Mouse (Mus musculus) heart, postnatal 14 days (tissue): ENCODE results near the gene Wdr5. TPM values are rescaled to one million over a fixed set of nuclear protein-coding genes. Genes with fewer than 3 reads are reported as not detected.

Experiments used
- DNase-seq, 2 experiments: peaks; one replicate each; pipeline ENCODE4 v3.0.0; 2021 to 2022
- intact Hi-C: fragments of 180-260 bp; cut with DNase I; formaldehyde crosslinking; loops from one replicate; pipeline ENCODE4 v1.15.1; 2025
- total RNA-seq, 2 experiments: library from RNA; stranded (reverse); gene quantifications; 2 replicates each; pipeline ENCODE4 v1.2.3; 2021

Gene Wdr5
- total RNA-seq, 2 experiments from 2014 or later, result 21.4 to 25.3 TPM

DNA sequence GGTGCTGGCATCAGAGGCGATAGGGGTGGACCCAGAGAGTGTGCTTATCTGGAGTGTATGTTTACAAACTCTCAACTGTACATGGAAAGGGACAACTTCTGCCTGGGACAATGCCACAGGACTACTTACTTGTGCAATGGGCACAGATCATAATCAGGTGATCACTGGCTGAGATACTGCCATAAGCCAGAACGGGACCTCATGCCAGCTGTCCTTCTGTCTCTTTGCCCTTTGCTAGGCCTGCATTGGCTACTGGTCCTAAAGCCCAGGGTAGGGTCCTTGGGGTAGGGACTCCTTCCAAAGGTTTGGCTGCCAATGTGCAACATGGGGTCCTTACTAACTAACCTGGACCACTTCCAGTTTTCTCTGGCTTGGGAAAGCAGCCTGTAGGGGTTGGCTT, 68.1 kb downstream of the Wdr5 start:
- intact Hi-C loops, result no loop called here
- DNase-seq, result no peak

DNA sequence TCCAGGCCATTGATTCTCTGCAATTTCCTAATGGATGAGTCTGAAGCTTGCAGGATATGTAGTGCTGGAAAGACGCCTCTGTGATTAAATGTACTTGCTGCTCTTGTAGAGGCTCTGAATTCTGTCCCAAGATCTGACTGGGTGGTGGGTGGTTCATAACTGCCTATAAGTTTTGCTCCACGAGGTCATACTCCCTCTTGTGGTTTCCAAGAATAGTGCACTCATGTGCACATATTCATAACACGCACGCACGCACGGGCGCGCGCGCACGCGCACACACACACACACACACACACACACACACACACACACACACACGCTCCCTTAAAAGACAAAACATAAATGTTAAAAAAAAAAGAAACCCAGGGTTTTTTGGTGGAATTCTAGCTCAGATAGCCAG, 69.6 kb downstream of the Wdr5 start:
- intact Hi-C loops, result no loop called here
- DNase-seq, result no peak

Other genes starting within 250 kb of the Wdr5 start
- 10 to 100 TPM; 14.4 to 15.0 TPM for gene Vav2, start 88.1 kb upstream of the Wdr5 start, total RNA-seq
- gene Brd3os, start 72.8 kb upstream of the Wdr5 start, total RNA-seq, result 1 to 10 TPM; 1.2 TPM
- gene Brd3, start 7.5 kb upstream of the Wdr5 start, total RNA-seq, result 10 to 100 TPM; 39.6 to 41.3 TPM
- 10 to 100 TPM; 38.8 to 42.2 TPM for gene Rxra, start 161.3 kb downstream of the Wdr5 start, total RNA-seq